Mouse (Mus musculus) kidney, embryonic 16.5 days (tissue): ENCODE data around the gene Tescl. TPM values are rescaled to one million over a fixed set of nuclear protein-coding genes. Genes with fewer than 3 reads are reported as not detected.

ENCODE experiments used
- ATAC-seq: fragments of 200-750 bp; cut with Nextera tagmentation; 2 replicates; pipeline ENCODE4 v1.8.0; 2017; ENCODE audit warnings: moderate TSS enrichment; ENCODE audit not compliant: low FRiP score, low TSS enrichment
- H3K27ac ChIP-seq: fragments of 300-500 bp; sonication (generic); 2 replicates; pipeline ENCODE4 v1.5.1; 2014; ENCODE audit warnings: low read length
- H3K27me3 ChIP-seq: fragments of 300-500 bp; sonication (generic); 2 replicates; pipeline ENCODE4 v1.6.1; 2014; ENCODE audit warnings: low read length, control low read depth, mixed read lengths; ENCODE audit not compliant: insufficient read depth
- H3K36me3 ChIP-seq: fragments of 300-500 bp; sonication (generic); 2 replicates; pipeline ENCODE4 v1.6.1; 2014; ENCODE audit warnings: low read length, control low read depth, mixed read lengths; ENCODE audit not compliant: insufficient read depth
- H3K4me1 ChIP-seq: fragments of 300-500 bp; sonication (generic); 2 replicates; pipeline ENCODE4 v1.6.1; 2014; ENCODE audit warnings: low read length, control low read depth, mixed read lengths; ENCODE audit not compliant: insufficient read depth
- H3K4me2 ChIP-seq: fragments of 300-500 bp; sonication (generic); replicated peaks from 2 replicates; pipeline ENCODE4 v1.6.1; 2014; ENCODE audit warnings: low read depth, low read length
- H3K4me3 ChIP-seq: fragments of 300-500 bp; sonication (generic); 2 replicates; pipeline ENCODE4 v1.5.1; 2014; ENCODE audit warnings: mild to moderate bottlenecking, low read length
- H3K9ac ChIP-seq: fragments of 300-500 bp; sonication (generic); replicated peaks from 2 replicates; pipeline ENCODE4 v1.6.1; 2014; ENCODE audit warnings: low read length
- H3K9me3 ChIP-seq: fragments of 300-500 bp; sonication (generic); 2 replicates; pipeline ENCODE4 v1.6.1; 2016; ENCODE audit warnings: low read length, control low read depth
- WGBS: fragments of 180-500 bp; shearing (Covaris S2); extraction: QIAGEN DNeasy Blood & Tissue Kit; methylation state at CpG from one replicate; pipeline ENCODE4 v1.1.7; 2014; 5-methylcytosine and 5-hydroxymethylcytosine counted together
- polyA plus RNA-seq: library from polyadenylated mRNA; unstranded; fragments of >200 nt; fragmentation: Nextera tagmentation; extraction: Ambion mirVana; gene quantifications from 2 replicates; pipeline ENCODE4 v1.2.1, GENCODE M21; 2015

Gene Tescl
- polyA plus RNA-seq, 1 experiment from 2014 or later, result 0.19 TPM

- no peak for ATAC-seq
- H3K4me3 ChIP-seq, result no peak overlapping the region
- H3K27me3 ChIP-seq, result peaks cover 10% of the 10 kb centered on the region
- H3K9me3 ChIP-seq, result no peaks in the 10 kb centered on the region
- no peaks in the 10 kb centered on the region for H3K36me3 ChIP-seq
- H3K4me2 ChIP-seq, result no peak overlapping the region
- H3K9ac ChIP-seq, result no peak overlapping the region
- WGBS, result 60% methylated on average over 2 of the region's 2 CpGs
- H3K4me1 ChIP-seq, result no peaks in the 10 kb centered on the region
- H3K27ac ChIP-seq, result no peak overlapping the region
Measured at GRCm38 (mm10) chr7:24338241-24338640, 4.5 kb upstream of the Tescl start.

GRCm38 (mm10) chr7:24335699-24336309 is 2.1 kb upstream of the Tescl start:
- peaks cover 10% of the 10 kb centered on the region for H3K27me3 ChIP-seq
- ATAC-seq, result no peak
- no peaks in the 10 kb centered on the region for H3K36me3 ChIP-seq
- H3K4me3 ChIP-seq, result no peak overlapping the region
- no peak overlapping the region for H3K4me2 ChIP-seq
- no peak overlapping the region for H3K27ac ChIP-seq
- no peak overlapping the region for H3K9ac ChIP-seq
- 6% methylated on average over 5 of the region's 5 CpGs for WGBS
- H3K4me1 ChIP-seq, result no peaks in the 10 kb centered on the region
- 0 out of 2 replicates have a peak, but pooled peaks cover 2% of the 10 kb centered on the region for H3K9me3 ChIP-seq

GRCm38 (mm10) chr7:24327281-24327975 is 6.3 kb downstream of the Tescl start:
- 81% methylated on average over 14 of the region's 14 CpGs for WGBS
- Histone ChIP-seq H3K9ac (no peak overlapping the region), H3K4me1 (no peaks in the 10 kb centered on the region), H3K27ac (no peak overlapping the region), H3K27me3 (no peaks in the 10 kb centered on the region), H3K4me2 (no peak overlapping the region), H3K36me3 (no peaks in the 10 kb centered on the region), H3K9me3 (peaks cover 16% of the 10 kb centered on the region), H3K4me3 (no peak overlapping the region)
- no peak for ATAC-seq

- Histone ChIP-seq H3K36me3 (no peaks in the 10 kb centered on the region), H3K27me3 (no peaks in the 10 kb centered on the region), H3K4me3 (peak overlapping the region; percentile 39), H3K27ac (no peak overlapping the region), H3K4me1 (no peaks in the 10 kb centered on the region), H3K9me3 (peaks cover 16% of the 10 kb centered on the region), H3K4me2 (peak overlapping the region; percentile 59), H3K9ac (peak overlapping the region; percentile 56)
- 0 out of 2 replicates have a peak, but pooled peaks have one; percentile 39 for ATAC-seq
- 43% methylated on average over 20 of the region's 20 CpGs for WGBS
Measured at GRCm38 (mm10) chr7:24326273-24327135, 7.2 kb downstream of the Tescl start.

GRCm38 (mm10) chr7:24325675-24326128 is 8.0 kb downstream of the Tescl start:
- ATAC-seq, result peak; percentile 78; the same call in 1 of the 2 replicates
- Histone ChIP-seq H3K27me3 (no peaks in the 10 kb centered on the region), H3K9me3 (peaks cover 16% of the 10 kb centered on the region), H3K4me3 (peak overlapping the region; percentile 39), H3K4me1 (no peaks in the 10 kb centered on the region), H3K9ac (peak overlapping the region; percentile 56), H3K4me2 (peak overlapping the region; percentile 59), H3K36me3 (no peaks in the 10 kb centered on the region), H3K27ac (no peak overlapping the region)
- 4% methylated on average over 13 of the region's 13 CpGs for WGBS

GRCm38 (mm10) chr7:24325197-24325596 is 8.5 kb downstream of the Tescl start:
- no peak overlapping the region for H3K4me3 ChIP-seq
- H3K4me2 ChIP-seq, result peak overlapping the region; percentile 59
- no peaks in the 10 kb centered on the region for H3K36me3 ChIP-seq
- H3K27ac ChIP-seq, result no peak overlapping the region
- H3K27me3 ChIP-seq, result no peaks in the 10 kb centered on the region
- 91% methylated on average over 6 of the region's 6 CpGs for WGBS
- no peak overlapping the region for H3K9ac ChIP-seq
- no peaks in the 10 kb centered on the region for H3K4me1 ChIP-seq
- peaks cover 16% of the 10 kb centered on the region for H3K9me3 ChIP-seq
- ATAC-seq, result no peak

- 83% methylated on average over 4 of the region's 4 CpGs for WGBS
- no peak overlapping the region for H3K27ac ChIP-seq
- ATAC-seq, result no peak
- no peaks in the 10 kb centered on the region for H3K27me3 ChIP-seq
- H3K4me2 ChIP-seq, result no peak overlapping the region
- 0 out of 2 replicates have a peak, but pooled peaks cover 2% of the 10 kb centered on the region for H3K4me1 ChIP-seq
- no peaks in the 10 kb centered on the region for H3K36me3 ChIP-seq
- H3K9ac ChIP-seq, result no peak overlapping the region
- H3K9me3 ChIP-seq, result peaks cover 16% of the 10 kb centered on the region
- H3K4me3 ChIP-seq, result no peak overlapping the region
Measured at GRCm38 (mm10) chr7:24322593-24322992, 11.1 kb downstream of the Tescl start.

GRCm38 (mm10) chr7:24318942-24319341 is 14.8 kb downstream of the Tescl start:
- Histone ChIP-seq H3K4me3 (no peak overlapping the region), H3K27me3 (no peaks in the 10 kb centered on the region), H3K27ac (no peak overlapping the region), H3K9ac (no peak overlapping the region), H3K36me3 (no peaks in the 10 kb centered on the region), H3K4me2 (no peak overlapping the region), H3K9me3 (peaks cover 3% of the 10 kb centered on the region), H3K4me1 (peaks cover 9% of the 10 kb centered on the region)
- 52% methylated on average over 6 of the region's 6 CpGs for WGBS
- ATAC-seq, result no peak

- H3K27me3 ChIP-seq, result no peaks in the 10 kb centered on the region
- peak within 1 kb of the TSS; percentile 84 for H3K27ac ChIP-seq
- peak within 1 kb of the TSS; percentile 66 for H3K4me3 ChIP-seq
- H3K4me2 ChIP-seq, result peak within 1 kb of the TSS; percentile 84
- peaks cover 9% of the 10 kb centered on the region for H3K4me1 ChIP-seq
- H3K9ac ChIP-seq, result peak within 1 kb of the TSS; percentile 79
- no peaks in the 10 kb centered on the region for H3K9me3 ChIP-seq
- ATAC-seq, result peak; percentile 96
- 0 out of 2 replicates have a peak, but pooled peaks cover 3% of the 10 kb centered on the region for H3K36me3 ChIP-seq
- under 1% methylated on average over 33 of the region's 33 CpGs for WGBS
Measured at GRCm38 (mm10) chr7:24316567-24317092, 17.1 kb downstream of the Tescl start, which contains the start of gene Zfp94. Gene Zfp94, minus strand, starts transcription at chr7:24316666.
